Mouse (Mus musculus): Measurements from ENCODE around the gene Dpep2nb. TPM values are rescaled to one million over a fixed set of nuclear protein-coding genes. Genes with fewer than 3 reads are reported as not detected.
A peak's percentile ranks its signal among the peaks of the same experiment; 100 is the strongest.
"Not testable (repeated sequence)": the region's sequence is repeated elsewhere in the genome, so short reads cannot be mapped to it uniquely, and the experiment has no call there.

Gene Dpep2nb
- total RNA-seq (2021) = not detected

- intact Hi-C loops (cut with DNase I) = no loop called here
- DNase-seq (ENCODE audit: low spot score) = no peak
Observed at GRCm38 (mm10) chr8:106005875-106006274, at the start of gene Dpep2nb. Gene Dpep2nb, minus strand, starts transcription at chr8:106005975.

GRCm38 (mm10) chr8:106055038-106055437, 49.3 kb upstream of the Dpep2nb start:
- no peak for DNase-seq (ENCODE audit: low spot score)
- intact Hi-C loops (cut with DNase I) = no loop called here

GRCm38 (mm10) chr8:106054190-106054811, 48.5 kb upstream of the Dpep2nb start:
- peak; percentile 41 for DNase-seq (ENCODE audit: low spot score)
- intact Hi-C loops (cut with DNase I) = no loop called here

GRCm38 (mm10) chr8:106052510-106053089, 46.8 kb upstream of the Dpep2nb start:
- intact Hi-C loops (cut with DNase I) = no loop called here
- DNase-seq (ENCODE audit: low spot score) = no peak

GRCm38 (mm10) chr8:106051068-106051467, 45.3 kb upstream of the Dpep2nb start:
- intact Hi-C loops (cut with DNase I) = no loop called here
- no peak for DNase-seq (ENCODE audit: low spot score)

GRCm38 (mm10) chr8:106049840-106050239, 44.1 kb upstream of the Dpep2nb start:
- no peak for DNase-seq (ENCODE audit: low spot score)
- intact Hi-C loops (cut with DNase I) = no loop called here

GRCm38 (mm10) chr8:106047854-106048630, 42.3 kb upstream of the Dpep2nb start:
- intact Hi-C loops (cut with DNase I) = no loop called here
- no peak for DNase-seq (ENCODE audit: low spot score)

- DNase-seq (ENCODE audit: low spot score) = no peak
- intact Hi-C loops (cut with DNase I) = no loop called here
Observed at GRCm38 (mm10) chr8:106046872-106047559, 41.2 kb upstream of the Dpep2nb start.

GRCm38 (mm10) chr8:106044151-106044550, 38.4 kb upstream of the Dpep2nb start:
- intact Hi-C loops (cut with DNase I) = no loop called here
- DNase-seq (ENCODE audit: low spot score) = peak; percentile 33

GRCm38 (mm10) chr8:106043055-106043454, 37.3 kb upstream of the Dpep2nb start:
- DNase-seq (ENCODE audit: low spot score) = no peak
- intact Hi-C loops (cut with DNase I) = no loop called here

- intact Hi-C loops (cut with DNase I) = no loop called here
- no peak for DNase-seq (ENCODE audit: low spot score)
Observed at GRCm38 (mm10) chr8:106040218-106040617, 34.4 kb upstream of the Dpep2nb start.

- no peak for DNase-seq (ENCODE audit: low spot score)
Observed at GRCm38 (mm10) chr8:106039605-106040004, 33.8 kb upstream of the Dpep2nb start.

GRCm38 (mm10) chr8:106038721-106039120, 32.9 kb upstream of the Dpep2nb start:
- DNase-seq (ENCODE audit: low spot score) = no peak
- intact Hi-C loops (cut with DNase I) = no loop called here

More at GRCm38 (mm10) chr8:106039605-106040004, 33.8 kb upstream of the Dpep2nb start:
- intact Hi-C loops (cut with DNase I) = no loop called here

- peak; percentile 13 for DNase-seq (ENCODE audit: low spot score)
- intact Hi-C loops (cut with DNase I) = loop anchor here (1.0 to 5.0 kb wide), 3 partner anchors 31 to 310 kb away; partner anchors contain the start of gene Dus2
Observed at GRCm38 (mm10) chr8:106022483-106022882, 16.7 kb upstream of the Dpep2nb start.

GRCm38 (mm10) chr8:106018039-106018438, 12.3 kb upstream of the Dpep2nb start:
- intact Hi-C loops (cut with DNase I) = no loop called here
- no peak for DNase-seq (ENCODE audit: low spot score)

GRCm38 (mm10) chr8:106017130-106017529, 11.4 kb upstream of the Dpep2nb start:
- DNase-seq (ENCODE audit: low spot score) = no peak
- intact Hi-C loops (cut with DNase I) = no loop called here

GRCm38 (mm10) chr8:106016284-106016683, 10.5 kb upstream of the Dpep2nb start:
- intact Hi-C loops (cut with DNase I) = no loop called here
- DNase-seq (ENCODE audit: low spot score) = no peak

GRCm38 (mm10) chr8:106012203-106012602, 6.4 kb upstream of the Dpep2nb start:
- intact Hi-C loops (cut with DNase I); DNase-seq (ENCODE audit: low spot score): not testable (repeated sequence)

- intact Hi-C loops (cut with DNase I) = no loop called here
- DNase-seq (ENCODE audit: low spot score) = no peak
Observed at GRCm38 (mm10) chr8:106011643-106011986, 5.8 kb upstream of the Dpep2nb start, which contains the start of gene Ddx28. Gene Ddx28, minus strand, starts transcription at chr8:106011882.

Measured in heart, postnatal 25 days (tissue).